Mouse (Mus musculus): ENCODE measurements around the gene Sh3gl3. TPM values are rescaled to one million over a fixed set of nuclear protein-coding genes. Genes with fewer than 3 reads are reported as not detected.
"Not testable (repeated sequence)": the region's sequence is repeated elsewhere in the genome, so short reads cannot be mapped to it uniquely, and the experiment has no call there.

Gene Sh3gl3
- total RNA-seq, 1 experiment = 8.0 TPM

GRCm38 (mm10) chr7:82269948-82270347 is 96.3 kb downstream of the Sh3gl3 start:
- Histone ChIP-seq H3K9me3 (ENCODE audit: control insufficient read depth, insufficient read depth, low read depth, low read length) (no peaks in the 10 kb centered on the region), H3K4me3 (ENCODE audit: insufficient read depth in 1 of 2, low read depth in 1 of 2, low read length in 2 of 2, poor library complexity in 1 of 2, severe bottlenecking in 1 of 2) (no peak overlapping the region), H3K4me1 (ENCODE audit: control insufficient read depth in 2 of 2, insufficient read depth in 2 of 2, low read length in 2 of 2, poor library complexity in 1 of 2) (no peaks in the 10 kb centered on the region; a peak in 1 of 4 replicates), H3K9ac (ENCODE audit: insufficient read depth, low read depth, low read length, poor library complexity, severe bottlenecking) (no peak overlapping the region), H3K27ac (ENCODE audit: insufficient read depth, low read depth, low read length, poor library complexity, severe bottlenecking) (no peak overlapping the region), H3K36me3 (ENCODE audit: control insufficient read depth, insufficient read depth, low read length, poor library complexity, severe bottlenecking) (no peaks in the 10 kb centered on the region; the same call in 1 of the 2 replicates)
- no peak for TF ChIP-seq ZC3H11A (IDR thresholded peaks at IDR 0.05; ENCODE audit: borderline replicate concordance, low read depth, low read length)
- no peak for TF ChIP-seq ZNF384 (IDR thresholded peaks at IDR 0.05; ENCODE audit: low read depth, low read length)
- TF ChIP-seq HCFC1 (IDR thresholded peaks at IDR 0.05; ENCODE audit: borderline replicate concordance, insufficient read depth, low read length) = no peak
- no peak for TF ChIP-seq MAFK (IDR thresholded peaks at IDR 0.05; ENCODE audit: insufficient read depth, low read depth, low read length)
- TF ChIP-seq CHD2 (IDR thresholded peaks at IDR 0.05; ENCODE audit: low read depth, low read length) = no peak
- DNase-seq (ENCODE audit: low read depth, low spot score) = no peak
- in situ Hi-C loops (cut with MboI; ENCODE audit: low sequenced_read_pairs in 2 of 2, unreplicated experiment in 2 of 2) = loop anchor here (5.0 to 10.0 kb wide), 3 partner anchors 148 to 313 kb away; no protein-coding TSS in a partner anchor

- Histone ChIP-seq H3K9me3 (ENCODE audit: control insufficient read depth, insufficient read depth, low read depth, low read length) (no peaks in the 10 kb centered on the region), H3K9ac (ENCODE audit: insufficient read depth, low read depth, low read length, poor library complexity, severe bottlenecking) (no peak overlapping the region), H3K36me3 (ENCODE audit: control insufficient read depth, insufficient read depth, low read length, poor library complexity, severe bottlenecking) (no peaks in the 10 kb centered on the region; the same call in 1 of the 2 replicates), H3K4me3 (ENCODE audit: insufficient read depth in 1 of 2, low read depth in 1 of 2, low read length in 2 of 2, poor library complexity in 1 of 2, severe bottlenecking in 1 of 2) (no peak overlapping the region), H3K4me1 (ENCODE audit: control insufficient read depth in 2 of 2, insufficient read depth in 2 of 2, low read length in 2 of 2, poor library complexity in 1 of 2) (peaks cover 0 to 4% of the 10 kb centered on the region in 2 experiments; a peak in 1 of 4 replicates), H3K27ac (ENCODE audit: insufficient read depth, low read depth, low read length, poor library complexity, severe bottlenecking) (no peak overlapping the region)
- no peak for TF ChIP-seq HCFC1 (IDR thresholded peaks at IDR 0.05; ENCODE audit: borderline replicate concordance, insufficient read depth, low read length)
- DNase-seq (ENCODE audit: low read depth, low spot score) = no peak
- in situ Hi-C loops (cut with MboI; ENCODE audit: low sequenced_read_pairs in 2 of 2, unreplicated experiment in 2 of 2) = loop anchor here (5.0 to 10.0 kb wide), 3 partner anchors 149 to 314 kb away; no protein-coding TSS in a partner anchor
Observed at GRCm38 (mm10) chr7:82271742-82272141, 98.1 kb downstream of the Sh3gl3 start.

- in situ Hi-C loops (cut with MboI; ENCODE audit: low sequenced_read_pairs in 2 of 2, unreplicated experiment in 2 of 2) = loop anchor here (5.0 to 10.0 kb wide), 3 partner anchors 151 to 316 kb away; no protein-coding TSS in a partner anchor
- not testable (repeated sequence) for H3K4me1 ChIP-seq (ENCODE audit: control insufficient read depth in 2 of 2, insufficient read depth in 2 of 2, low read length in 2 of 2, poor library complexity in 1 of 2); H3K36me3 ChIP-seq (ENCODE audit: control insufficient read depth, insufficient read depth, low read length, poor library complexity, severe bottlenecking); H3K27ac ChIP-seq (ENCODE audit: insufficient read depth, low read depth, low read length, poor library complexity, severe bottlenecking); H3K9me3 ChIP-seq (ENCODE audit: control insufficient read depth, insufficient read depth, low read depth, low read length); H3K9ac ChIP-seq (ENCODE audit: insufficient read depth, low read depth, low read length, poor library complexity, severe bottlenecking); H3K4me3 ChIP-seq (ENCODE audit: insufficient read depth in 1 of 2, low read depth in 1 of 2, low read length in 2 of 2, poor library complexity in 1 of 2, severe bottlenecking in 1 of 2); DNase-seq (ENCODE audit: low read depth, low spot score)
- TF ChIP-seq ZC3H11A (IDR thresholded peaks at IDR 0.05; ENCODE audit: borderline replicate concordance, low read depth, low read length) = peak; percentile 83; the same call in 1 of the 2 replicates
Observed at GRCm38 (mm10) chr7:82272875-82273274, 99.2 kb downstream of the Sh3gl3 start.

- H3K9ac ChIP-seq (ENCODE audit: insufficient read depth, low read depth, low read length, poor library complexity, severe bottlenecking) = no peak overlapping the region
- no peaks in the 10 kb centered on the region for H3K9me3 ChIP-seq (ENCODE audit: control insufficient read depth, insufficient read depth, low read depth, low read length)
- H3K36me3 ChIP-seq (ENCODE audit: control insufficient read depth, insufficient read depth, low read length, poor library complexity, severe bottlenecking) = no peaks in the 10 kb centered on the region; the same call in 1 of the 2 replicates
- DNase-seq (ENCODE audit: low read depth, low spot score) = peak; percentile 51
- H3K27ac ChIP-seq (ENCODE audit: insufficient read depth, low read depth, low read length, poor library complexity, severe bottlenecking) = no peak overlapping the region
- H3K4me1 ChIP-seq (ENCODE audit: control insufficient read depth in 2 of 2, insufficient read depth in 2 of 2, low read length in 2 of 2, poor library complexity in 1 of 2) = peaks cover 0 to 4% of the 10 kb centered on the region in 2 experiments; a peak in 1 of 4 replicates
- no peak overlapping the region for H3K4me3 ChIP-seq (ENCODE audit: insufficient read depth in 1 of 2, low read depth in 1 of 2, low read length in 2 of 2, poor library complexity in 1 of 2, severe bottlenecking in 1 of 2)
- peak; percentile 31; the same call in 1 of the 2 replicates for TF ChIP-seq ZC3H11A (IDR thresholded peaks at IDR 0.05; ENCODE audit: borderline replicate concordance, low read depth, low read length)
- TF ChIP-seq CHD2 (IDR thresholded peaks at IDR 0.05; ENCODE audit: low read depth, low read length) = no peak
- TF ChIP-seq ZNF384 (IDR thresholded peaks at IDR 0.05; ENCODE audit: low read depth, low read length) = no peak
- no peak for TF ChIP-seq HCFC1 (IDR thresholded peaks at IDR 0.05; ENCODE audit: borderline replicate concordance, insufficient read depth, low read length)
- TF ChIP-seq MAFK (IDR thresholded peaks at IDR 0.05; ENCODE audit: insufficient read depth, low read depth, low read length) = no peak
- in situ Hi-C loops (cut with MboI; ENCODE audit: low sequenced_read_pairs in 2 of 2, unreplicated experiment in 2 of 2) = loop anchor here (5.0 to 10.0 kb wide), 3 partner anchors 152 to 317 kb away; no protein-coding TSS in a partner anchor
Observed at GRCm38 (mm10) chr7:82274011-82274709, 100.5 kb downstream of the Sh3gl3 start.

Measured in ES-E14 (cell line).